In genomic region chr3:115631573-115632416, GRCm38 (mm10) we compare ENCODE assay signal across 13 mouse cellular contexts.
DNase-seq lines count a peak whose midpoint lies in the region; ATAC-seq and TF ChIP-seq lines count a peak whose summit lies in the region.
"Had no signal": no experiment of that assay in that cellular context is flagged by ENCODE, and none has a peak within 500 bp of the region (broad histone marks: within the 10 kb centered on the region; RNA-seq: fewer than 3 reads in every experiment).

No protein-coding gene starts in this region.

- H3K36me3 ChIP-seq in hindbrain, embryonic 13.5 days: no peaks in the 10 kb centered on the region
- H3K36me3 ChIP-seq in midbrain, embryonic 14.5 days (ENCODE audit: control insufficient read depth, insufficient read depth, low read length): no peaks in the 10 kb centered on the region

- no peaks in the 10 kb centered on the region for H3K27me3 ChIP-seq in hindbrain, embryonic 13.5 days
- H3K27me3 ChIP-seq in midbrain, embryonic 14.5 days (ENCODE audit: control insufficient read depth, insufficient read depth, low read length): no peaks in the 10 kb centered on the region

- peak in 1 of 2 experiments; percentile 38 for DNase-seq in layer of hippocampus, adult 2 months (ENCODE audit: low spot score in 2 of 2)
- no peak for DNase-seq in layer of hippocampus, postnatal 25 days (ENCODE audit: extremely low spot score in 1 of 2, low spot score in 1 of 2)
- DNase-seq in embryo, embryonic 9.5 days (ENCODE audit: extremely low spot score): peak; percentile 2
- DNase-seq in midbrain, embryonic 14.5 days: peak; percentile 75
- DNase-seq in kidney, adult 11 months: no peak
- DNase-seq in thymus, postnatal 10 days (ENCODE audit: low spot score in 2 of 2): no peak
- no peak for DNase-seq in T-cell, adult 2 months (ENCODE audit: low spot score)
- DNase-seq: gastrocnemius, postnatal 25 days; heart, postnatal 36 days; kidney, postnatal 10 days; thymus, postnatal 14 days had no signal

- peak; percentile 85 for ATAC-seq in hindbrain, embryonic 13.5 days (ENCODE audit: low FRiP score)
- ATAC-seq in midbrain, embryonic 14.5 days (ENCODE audit: low FRiP score, low TSS enrichment): peak; percentile 77
- ATAC-seq: CD4-positive, CD25-positive, alpha-beta regulatory T cell, adult 4 months had no signal

- 38% methylated on average over 17 of the region's 17 CpGs for WGBS in hindbrain, embryonic 13.5 days
- WGBS in midbrain, embryonic 14.5 days: 39% methylated on average over 17 of the region's 17 CpGs

- no peaks in the 10 kb centered on the region for H3K9me3 ChIP-seq in hindbrain, embryonic 13.5 days
- no peaks in the 10 kb centered on the region for H3K9me3 ChIP-seq in midbrain, embryonic 14.5 days (ENCODE audit: control insufficient read depth, low read length)

- peak overlapping the region; percentile 76 for H3K27ac ChIP-seq in layer of hippocampus, adult 2 months
- peak overlapping the region; percentile 81 for H3K27ac ChIP-seq in hindbrain, embryonic 13.5 days
- peak overlapping the region; percentile 68 for H3K27ac ChIP-seq in midbrain, embryonic 14.5 days (replicated peaks; ENCODE audit: low read depth, low read length)

- H3K4me2 ChIP-seq in hindbrain, embryonic 13.5 days: no peak overlapping the region
- 0 out of 2 replicates have a peak overlapping the region, but pooled peaks have one; percentile 0 for H3K4me2 ChIP-seq in midbrain, embryonic 14.5 days (ENCODE audit: low read length)

- 0 out of 2 replicates have a peak overlapping the region, but pooled peaks have one; percentile 26 for H3K9ac ChIP-seq in hindbrain, embryonic 13.5 days
- no peak overlapping the region for H3K9ac ChIP-seq in midbrain, embryonic 14.5 days (replicated peaks; ENCODE audit: low read length)

- no peak for TF ChIP-seq CTCF in layer of hippocampus, adult 2 months (conservative IDR thresholded peaks at IDR 0.05)

- peaks cover 12% of the 10 kb centered on the region for H3K4me1 ChIP-seq in hindbrain, embryonic 13.5 days (replicated peaks)
- peaks cover 8% of the 10 kb centered on the region; the same call in 1 of the 2 replicates for H3K4me1 ChIP-seq in midbrain, embryonic 14.5 days (ENCODE audit: control insufficient read depth, insufficient read depth, low read length)

- H3K4me3 ChIP-seq in layer of hippocampus, adult 2 months: no peak overlapping the region
- H3K4me3 ChIP-seq in hindbrain, embryonic 13.5 days: no peak overlapping the region
- H3K4me3 ChIP-seq in midbrain, embryonic 14.5 days (replicated peaks; ENCODE audit: low read depth, low read length): no peak overlapping the region

Comparison
In these comparisons a context has a peak if more than half of its experiments do, and no peak if none do; other contexts are left out.
1. DNase-seq: peak in embryo, embryonic 9.5 days (single experiment) and midbrain, embryonic 14.5 days (single experiment); none in layer of hippocampus, postnatal 25 days (0 of 2), kidney, adult 11 months (single experiment), thymus, postnatal 10 days (0 of 2) and T-cell, adult 2 months (single experiment).
2. Peak in every context shown above with its lines, with median percentiles within 50 percentile points of each other: H3K27ac ChIP-seq.